Mouse (Mus musculus): Measurements from ENCODE around the gene Bcl7b. TPM values are rescaled to one million over a fixed set of nuclear protein-coding genes. Genes with fewer than 3 reads are reported as not detected.
A peak's percentile ranks its signal among the peaks of the same experiment; 100 is the strongest.

Bcl7b gene
- total and polyA plus RNA-seq, 2 experiments from 2014 or later = 33.2 to 39.7 TPM

GRCm38 (mm10) chr5:135172986-135173385 is 4.9 kb downstream of the Bcl7b start:
- Histone ChIP-seq H3K4me1 (ENCODE audit: insufficient read depth, low read length) (peaks cover 4% of the 10 kb centered on the region; the same call in 1 of the 2 replicates), H3K4me2 (ENCODE audit: low read depth, low read length, poor library complexity, severe bottlenecking) (no peak overlapping the region), H3K4me3 (ENCODE audit: low read depth, low read length) (no peak overlapping the region), H3K36me3 (ENCODE audit: insufficient read depth, low read length) (peaks cover 31% of the 10 kb centered on the region), H3K27me3 (ENCODE audit: insufficient read depth, low read length) (no peaks in the 10 kb centered on the region), H3K9me3 (ENCODE audit: low read length) (no peaks in the 10 kb centered on the region), H3K9ac (replicated peaks; ENCODE audit: low read length, poor library complexity, severe bottlenecking) (no peak overlapping the region), H3K27ac (ENCODE audit: low read depth, low read length) (no peak overlapping the region)
- no peak for TF ChIP-seq CTCF (IDR thresholded peaks at IDR 0.05)
- ATAC-seq (ENCODE audit: low FRiP score) = no peak
- 96% methylated on average over 5 of the region's 5 CpGs for WGBS
- DNase-seq (ENCODE audit: low spot score) = no peak

GRCm38 (mm10) chr5:135175086-135175485 is 7.0 kb downstream of the Bcl7b start:
- Histone ChIP-seq H3K4me1 (ENCODE audit: insufficient read depth, low read length) (no peaks in the 10 kb centered on the region), H3K4me3 (ENCODE audit: low read depth, low read length) (no peak overlapping the region), H3K27me3 (ENCODE audit: insufficient read depth, low read length) (no peaks in the 10 kb centered on the region), H3K9me3 (ENCODE audit: low read length) (no peaks in the 10 kb centered on the region), H3K36me3 (ENCODE audit: insufficient read depth, low read length) (peaks cover 49% of the 10 kb centered on the region), H3K9ac (replicated peaks; ENCODE audit: low read length, poor library complexity, severe bottlenecking) (no peak overlapping the region), H3K4me2 (ENCODE audit: low read depth, low read length, poor library complexity, severe bottlenecking) (no peak overlapping the region), H3K27ac (ENCODE audit: low read depth, low read length) (no peak overlapping the region)
- DNase-seq (ENCODE audit: low spot score) (no peak), ATAC-seq (ENCODE audit: low FRiP score) (no peak)
- TF ChIP-seq CTCF (IDR thresholded peaks at IDR 0.05) = 0 out of 2 replicates have a peak, but pooled peaks have one; percentile 8

- Histone ChIP-seq H3K9ac (replicated peaks; ENCODE audit: low read length, poor library complexity, severe bottlenecking) (no peak overlapping the region), H3K4me2 (ENCODE audit: low read depth, low read length, poor library complexity, severe bottlenecking) (no peak overlapping the region), H3K4me3 (ENCODE audit: low read depth, low read length) (no peak overlapping the region), H3K36me3 (ENCODE audit: insufficient read depth, low read length) (peaks cover 54% of the 10 kb centered on the region), H3K9me3 (ENCODE audit: low read length) (no peaks in the 10 kb centered on the region), H3K27ac (ENCODE audit: low read depth, low read length) (no peak overlapping the region), H3K4me1 (ENCODE audit: insufficient read depth, low read length) (no peaks in the 10 kb centered on the region), H3K27me3 (ENCODE audit: insufficient read depth, low read length) (no peaks in the 10 kb centered on the region)
- 77% methylated on average over 3 of the region's 3 CpGs for WGBS
- ATAC-seq (ENCODE audit: low FRiP score) (no peak), DNase-seq (ENCODE audit: low spot score) (no peak)
- no peak for TF ChIP-seq CTCF (IDR thresholded peaks at IDR 0.05)
These were observed 10.4 kb downstream of the Bcl7b start for GRCm38 (mm10) chr5:135178523-135178922.

GRCm38 (mm10) chr5:135178996-135179395 is 10.9 kb downstream of the Bcl7b start:
- Histone ChIP-seq H3K36me3 (ENCODE audit: insufficient read depth, low read length) (peaks cover 54% of the 10 kb centered on the region), H3K27ac (ENCODE audit: low read depth, low read length) (no peak overlapping the region), H3K4me1 (ENCODE audit: insufficient read depth, low read length) (no peaks in the 10 kb centered on the region), H3K4me2 (ENCODE audit: low read depth, low read length, poor library complexity, severe bottlenecking) (no peak overlapping the region), H3K9me3 (ENCODE audit: low read length) (no peaks in the 10 kb centered on the region), H3K27me3 (ENCODE audit: insufficient read depth, low read length) (no peaks in the 10 kb centered on the region), H3K9ac (replicated peaks; ENCODE audit: low read length, poor library complexity, severe bottlenecking) (no peak overlapping the region), H3K4me3 (ENCODE audit: low read depth, low read length) (no peak overlapping the region)
- ATAC-seq (ENCODE audit: low FRiP score) (no peak), DNase-seq (ENCODE audit: low spot score) (no peak)
- no peak for TF ChIP-seq CTCF (IDR thresholded peaks at IDR 0.05)
- 88% methylated on average over 4 of the region's 4 CpGs for WGBS

GRCm38 (mm10) chr5:135179616-135180015 is 11.5 kb downstream of the Bcl7b start:
- Histone ChIP-seq H3K9ac (replicated peaks; ENCODE audit: low read length, poor library complexity, severe bottlenecking) (no peak overlapping the region), H3K27ac (ENCODE audit: low read depth, low read length) (no peak overlapping the region), H3K9me3 (ENCODE audit: low read length) (no peaks in the 10 kb centered on the region), H3K36me3 (ENCODE audit: insufficient read depth, low read length) (peaks cover 53% of the 10 kb centered on the region), H3K4me2 (ENCODE audit: low read depth, low read length, poor library complexity, severe bottlenecking) (no peak overlapping the region), H3K4me1 (ENCODE audit: insufficient read depth, low read length) (no peaks in the 10 kb centered on the region), H3K4me3 (ENCODE audit: low read depth, low read length) (no peak overlapping the region), H3K27me3 (ENCODE audit: insufficient read depth, low read length) (no peaks in the 10 kb centered on the region)
- no peak for TF ChIP-seq CTCF (IDR thresholded peaks at IDR 0.05)
- ATAC-seq (ENCODE audit: low FRiP score) (no peak), DNase-seq (ENCODE audit: low spot score) (no peak)
- 94% methylated on average over 5 of the region's 7 CpGs for WGBS

GRCm38 (mm10) chr5:135180796-135181195 is 12.7 kb downstream of the Bcl7b start:
- no peaks in the 10 kb centered on the region for H3K9me3 ChIP-seq (ENCODE audit: low read length)
- peaks cover 49% of the 10 kb centered on the region for H3K36me3 ChIP-seq (ENCODE audit: insufficient read depth, low read length)
- H3K4me1 ChIP-seq (ENCODE audit: insufficient read depth, low read length) = no peaks in the 10 kb centered on the region
- no peak for ATAC-seq (ENCODE audit: low FRiP score)
- no peak overlapping the region for H3K4me2 ChIP-seq (ENCODE audit: low read depth, low read length, poor library complexity, severe bottlenecking)
- WGBS = 93% methylated on average over 14 of the region's 14 CpGs
- TF ChIP-seq CTCF (IDR thresholded peaks at IDR 0.05) = no peak
- H3K9ac ChIP-seq (replicated peaks; ENCODE audit: low read length, poor library complexity, severe bottlenecking) = no peak overlapping the region
- no peak for DNase-seq (ENCODE audit: low spot score)
- no peak overlapping the region for H3K27ac ChIP-seq (ENCODE audit: low read depth, low read length)
- H3K4me3 ChIP-seq (ENCODE audit: low read depth, low read length) = no peak overlapping the region
- H3K27me3 ChIP-seq (ENCODE audit: insufficient read depth, low read length) = no peaks in the 10 kb centered on the region
